Mouse (Mus musculus) mouse embryonic stem cell (cell line): ENCODE measurements at regions not wholly inside any gene's neighbourhood (a gene's known extent, or its start where the extent isn't known, plus 50 kb on each side); places are given as distances from the start of the nearest gene placed in this dataset.
"Not testable (repeated sequence)": the region's sequence is repeated elsewhere in the genome, so short reads cannot be mapped to it uniquely, and the experiment has no call there.

ENCODE experiments used
- in situ Hi-C, 2 experiments: fragments of 300-500 bp; cut with MboI; formaldehyde crosslinking; loops; 1 replicate in 1 of 2; 3 replicates in 1 of 2; pipeline ENCODE4 v1.14.3; 2019 to 2020; ENCODE audit warnings: low sequenced_read_pairs in 2 of 2, low pct_unique_long_range_greater_than_20kb in 1 of 2, mixed read lengths in 1 of 2; ENCODE audit not compliant: unreplicated experiment in 1 of 2

- in situ Hi-C loops: loop anchor here (25.0 kb wide), 1 partner anchor 888 kb away; no protein-coding TSS in a partner anchor
These were observed 611.2 kb downstream of the 5730507C01Rik start for GRCm38 (mm10) chr12:19125541-19125940.

- in situ Hi-C loops: no loop called here
These were observed 661.3 kb downstream of the 5730507C01Rik start for GRCm38 (mm10) chr12:19175631-19176030.

GRCm38 (mm10) chr12:19192396-19192795 lies 678.1 kb downstream of the 5730507C01Rik start:
- in situ Hi-C loops: no loop called here

- in situ Hi-C loops: not testable (repeated sequence)
These were observed 678.7 kb downstream of the 5730507C01Rik start for GRCm38 (mm10) chr12:19193041-19193440.

- in situ Hi-C loops: not testable (repeated sequence)
These were observed 709.7 kb downstream of the 5730507C01Rik start for GRCm38 (mm10) chr12:19223996-19224395.

- in situ Hi-C loops: not testable (repeated sequence)
These were observed 707.6 kb upstream of the Gm21863 start for GRCm38 (mm10) chr12:19246731-19247130.

GRCm38 (mm10) chr12:19288271-19288890 lies 665.9 kb upstream of the Gm21863 start:
- in situ Hi-C loops: not testable (repeated sequence)

- in situ Hi-C loops: not testable (repeated sequence)
These were observed 665.3 kb upstream of the Gm21863 start for GRCm38 (mm10) chr12:19289038-19289437.

GRCm38 (mm10) chr12:19292068-19292770 lies 662.1 kb upstream of the Gm21863 start:
- in situ Hi-C loops: not testable (repeated sequence)
